Mouse (Mus musculus) left cerebral cortex, adult 2 months (tissue): Measurements from ENCODE around the gene Ddc. TPM values are rescaled to one million over a fixed set of nuclear protein-coding genes. Genes with fewer than 3 reads are reported as not detected.

Experiments
- DNase-seq, 2 experiments: peaks; one replicate each; pipeline ENCODE4 v3.0.0; 2021 to 2022; ENCODE audit warnings: low spot score in 2 of 2, mixed read lengths in 1 of 2; ENCODE audit errors: extremely low spot score in 1 of 2
- H3K27ac ChIP-seq: fragments of 200-600 bp; 2 replicates; pipeline ENCODE4 v1.8.1; 2022
- H3K4me3 ChIP-seq: fragments of 200-600 bp; 2 replicates; pipeline ENCODE4 v1.8.1; 2022
- CTCF ChIP-seq: fragments of 200-600 bp; IDR thresholded peaks from 2 replicates; pipeline ENCODE4 v1.8.1; 2022; ENCODE audit warnings: antibody characterized with exemption, mild to moderate bottlenecking, moderate library complexity
- intact Hi-C: fragments of 180-260 bp; cut with DNase I; formaldehyde crosslinking; loops from one replicate; pipeline ENCODE4 v1.15.1; 2025
- total RNA-seq, 2 experiments: library from RNA; stranded (reverse); gene quantifications; 2 replicates each; pipeline ENCODE4 v1.2.3; 2021

Ddc gene
- total RNA-seq, 2 experiments from 2014 or later, result 3.6 to 5.8 TPM

DNA sequence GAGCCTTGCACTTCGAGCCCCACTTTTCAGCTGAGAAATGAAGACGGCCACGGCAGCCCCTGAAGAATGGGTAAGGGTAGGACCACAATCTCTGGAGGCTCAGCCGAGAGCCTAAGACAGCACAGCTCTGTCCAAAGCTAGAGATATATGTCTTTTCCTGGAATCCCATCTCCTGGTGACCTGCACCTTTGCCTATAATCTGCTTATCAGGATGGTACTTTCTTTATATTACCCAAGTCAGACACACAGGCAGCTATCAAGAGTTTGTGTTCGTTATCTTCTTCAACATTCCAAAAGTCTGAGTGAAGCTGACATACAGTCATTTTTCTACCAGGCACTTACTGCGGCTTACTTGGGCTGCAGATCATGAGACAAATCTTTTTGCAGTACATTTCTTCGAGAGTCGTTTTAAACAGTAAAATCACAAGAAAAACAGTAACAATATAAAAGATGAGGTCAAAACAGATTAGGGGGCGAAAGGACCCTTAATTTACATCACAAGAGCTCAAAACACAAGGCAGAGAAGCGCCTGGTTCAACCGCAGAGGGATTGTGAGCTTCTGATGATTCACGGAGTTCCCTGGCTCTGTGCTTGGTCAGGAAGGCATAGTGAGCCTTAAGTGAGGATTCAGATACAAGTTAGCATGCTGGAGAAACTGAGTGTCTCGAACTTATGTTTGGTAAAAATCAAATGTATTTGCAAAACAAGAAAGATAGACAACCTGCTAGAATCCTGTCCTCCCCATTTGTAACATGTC lies 16.7 kb downstream of the Ddc start:
- no peak for TF ChIP-seq CTCF

DNA sequence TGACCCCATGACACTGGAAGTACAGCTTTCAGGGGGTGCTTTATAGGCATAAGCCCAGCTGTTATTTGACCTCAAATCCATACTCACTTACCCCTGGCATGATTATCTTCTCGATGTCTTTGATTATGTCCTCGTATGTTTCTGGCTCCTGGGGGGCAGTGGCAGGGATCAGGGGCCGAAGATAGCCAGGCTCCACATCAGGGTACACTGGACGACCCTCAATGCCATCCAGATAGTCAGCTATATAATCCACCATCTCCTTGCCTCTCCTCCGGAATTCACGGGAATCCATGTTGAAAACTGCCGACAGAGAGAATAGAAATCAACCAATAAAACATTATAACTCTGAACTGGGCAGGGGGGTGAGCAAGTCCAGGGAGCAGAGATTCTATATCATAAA lies 17.6 kb downstream of the Ddc start:
- TF ChIP-seq CTCF, result no peak
- H3K4me3 ChIP-seq, result no peak overlapping the region
- intact Hi-C loops, result no loop called here
- no peak overlapping the region for H3K27ac ChIP-seq
- DNase-seq, result no peak

More for the DNA sequence above, 16.7 kb downstream of the Ddc start:
- Histone ChIP-seq H3K27ac (no peak overlapping the region), H3K4me3 (no peak overlapping the region)
- intact Hi-C loops, result no loop called here
- DNase-seq, result no peak

DNA sequence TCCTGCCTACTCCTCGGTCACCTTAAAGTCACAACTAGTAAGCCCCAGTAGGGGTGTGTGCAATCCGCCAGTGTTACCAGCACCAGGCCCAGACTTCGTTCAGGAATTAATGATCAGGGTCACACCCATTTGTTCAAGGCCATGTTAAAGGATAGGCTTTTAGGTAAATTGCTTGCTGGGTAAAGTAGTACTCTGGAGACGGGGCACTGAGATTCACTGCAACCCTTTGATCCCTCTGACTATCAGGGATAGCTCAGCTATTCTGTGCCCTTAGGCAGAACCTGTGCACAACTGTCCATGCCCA lies 18.3 kb downstream of the Ddc start:
- DNase-seq, result no peak
- intact Hi-C loops, result no loop called here
- TF ChIP-seq CTCF, result no peak

GRCm38 (mm10) chr11:11878981-11879698 lies 18.8 kb downstream of the Ddc start:
- no peak for DNase-seq
- Histone ChIP-seq H3K4me3 (no peak overlapping the region), H3K27ac (no peak overlapping the region)
- TF ChIP-seq CTCF, result no peak
- intact Hi-C loops, result no loop called here

More for the DNA sequence above, 18.3 kb downstream of the Ddc start:
- no peak overlapping the region for H3K27ac ChIP-seq
- no peak overlapping the region for H3K4me3 ChIP-seq

DNA sequence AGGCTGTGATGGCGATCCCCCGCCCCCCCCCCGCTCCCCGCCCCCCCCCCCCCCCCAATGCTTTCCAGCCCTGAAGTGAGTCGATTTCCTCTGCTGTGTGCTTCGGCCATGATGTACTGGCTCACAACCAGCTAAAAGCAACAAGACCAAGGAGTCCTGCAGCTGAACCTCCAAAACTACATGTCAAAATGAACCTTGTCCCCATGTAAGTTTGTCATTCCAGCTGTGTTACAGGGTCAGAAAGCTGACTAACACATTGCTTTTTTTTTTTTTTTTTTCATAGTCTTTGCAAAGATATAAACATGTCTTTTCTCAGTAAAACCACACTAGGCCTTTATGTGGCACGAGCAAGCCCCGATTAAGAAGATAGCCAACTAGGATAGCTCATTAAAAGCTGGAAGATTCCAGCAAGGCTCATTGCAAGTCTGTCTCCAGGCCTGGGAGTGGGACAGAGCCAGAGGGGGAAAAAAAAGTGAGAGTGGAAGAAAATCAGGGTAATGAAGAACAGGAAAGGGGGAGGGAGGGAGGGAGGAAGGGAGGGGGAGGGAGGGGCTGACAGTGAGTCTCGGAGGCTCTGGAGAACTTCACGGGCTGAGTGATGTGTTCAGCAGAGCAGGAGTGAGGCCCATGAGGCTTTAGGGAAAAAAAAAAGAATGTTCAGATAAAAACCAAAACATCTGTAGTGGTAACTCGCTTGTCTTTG lies 19.5 kb downstream of the Ddc start:
- intact Hi-C loops, result no loop called here
- TF ChIP-seq CTCF, result no peak
- no peak for DNase-seq
- Histone ChIP-seq H3K27ac (no peak overlapping the region), H3K4me3 (no peak overlapping the region)

GRCm38 (mm10) chr11:11877891-11878277 lies 20.1 kb downstream of the Ddc start:
- no peak overlapping the region for H3K27ac ChIP-seq
- TF ChIP-seq CTCF, result no peak
- no peak for DNase-seq
- intact Hi-C loops, result no loop called here
- H3K4me3 ChIP-seq, result no peak overlapping the region

DNA sequence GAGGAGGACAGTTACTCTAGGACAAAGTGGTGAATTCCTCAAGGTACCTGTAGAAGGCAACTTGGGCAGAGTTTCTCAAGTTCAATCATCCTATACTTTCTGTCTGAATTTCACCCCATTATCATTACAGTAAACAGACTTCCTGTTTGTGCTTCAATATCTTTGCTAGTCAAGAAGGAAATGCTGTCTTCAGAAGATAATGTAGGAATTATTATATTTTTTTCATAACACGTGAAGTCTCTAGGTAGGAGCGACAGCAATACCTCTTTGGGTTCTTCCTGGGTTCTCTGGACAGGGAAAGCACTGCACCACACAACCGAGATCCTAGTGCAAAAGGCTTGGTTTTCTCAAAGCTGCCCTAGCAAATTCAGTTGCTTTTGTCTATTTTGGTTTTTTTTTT lies 21.6 kb downstream of the Ddc start:
- no peak for DNase-seq
- intact Hi-C loops, result no loop called here

DNA sequence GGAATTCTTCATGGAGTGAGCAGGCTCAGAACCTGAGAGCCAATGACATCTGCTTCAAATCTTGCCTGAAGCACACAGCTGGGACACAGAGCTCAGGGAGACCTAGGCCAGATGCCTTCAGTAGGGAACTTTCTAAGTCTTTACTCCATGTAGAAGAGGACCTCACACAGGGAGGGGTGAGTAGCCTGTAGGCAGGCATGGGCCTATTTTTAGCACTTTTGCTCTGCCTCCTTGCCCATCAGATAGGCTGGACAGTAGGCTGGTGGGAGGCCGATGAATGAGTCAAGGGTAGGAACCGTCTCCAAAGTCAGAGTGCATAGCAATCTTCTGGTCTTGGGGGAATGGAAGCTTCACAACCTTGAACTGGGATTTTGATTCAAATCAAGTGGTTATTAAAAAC lies 22.7 kb downstream of the Ddc start:
- Histone ChIP-seq H3K27ac (no peak overlapping the region), H3K4me3 (no peak overlapping the region)
- intact Hi-C loops, result no loop called here
- no peak for DNase-seq
- TF ChIP-seq CTCF, result no peak

More for the DNA sequence above, 21.6 kb downstream of the Ddc start:
- TF ChIP-seq CTCF, result no peak
- Histone ChIP-seq H3K4me3 (no peak overlapping the region), H3K27ac (no peak overlapping the region)

- Histone ChIP-seq H3K27ac (no peak overlapping the region), H3K4me3 (no peak overlapping the region)
- TF ChIP-seq CTCF, result no peak
- DNase-seq, result no peak
- intact Hi-C loops, result no loop called here
Measured at GRCm38 (mm10) chr11:11873023-11873908, 24.7 kb downstream of the Ddc start.

- intact Hi-C loops, result no loop called here
- Histone ChIP-seq H3K27ac (no peak overlapping the region), H3K4me3 (no peak overlapping the region)
- TF ChIP-seq CTCF, result no peak
- no peak for DNase-seq
Measured at GRCm38 (mm10) chr11:11872140-11872795, 25.7 kb downstream of the Ddc start.

GRCm38 (mm10) chr11:11871197-11871813 lies 26.6 kb downstream of the Ddc start:
- H3K27ac ChIP-seq, result no peak overlapping the region
- no peak for DNase-seq
- H3K4me3 ChIP-seq, result no peak overlapping the region
- TF ChIP-seq CTCF, result no peak
- intact Hi-C loops, result no loop called here
